Mouse (Mus musculus) kidney, postnatal 36 days (tissue): ENCODE results near the gene Dhdh.

Experiments used
- DNase-seq, 2 experiments: peaks; one replicate each; pipeline ENCODE4 v3.0.0; 2021 to 2022; ENCODE audit warnings: mixed read lengths in 2 of 2

The Dhdh gene

GRCm38 (mm10) chr7:45447325-45447990, 41.1 kb downstream of the Dhdh start:
- DNase-seq, result peak in 1 of 2 experiments; percentile 60

- no peak for DNase-seq
Observed at GRCm38 (mm10) chr7:45446589-45446988, 42.0 kb downstream of the Dhdh start.

- no peak for DNase-seq
Observed at GRCm38 (mm10) chr7:45443526-45444420, 44.8 kb downstream of the Dhdh start.

- peak; percentile 59 for DNase-seq
Observed at GRCm38 (mm10) chr7:45437521-45438276, 50.9 kb downstream of the Dhdh start, which contains the start of gene Ruvbl2. TSS of gene Ruvbl2 (minus strand) at chr7:45438096.

- no peak for DNase-seq
Observed at GRCm38 (mm10) chr7:45437046-45437445, 51.6 kb downstream of the Dhdh start.

- no peak for DNase-seq
Observed at GRCm38 (mm10) chr7:45436444-45436843, 52.2 kb downstream of the Dhdh start.

GRCm38 (mm10) chr7:45435038-45435437, 53.6 kb downstream of the Dhdh start:
- peak; percentile 49 for DNase-seq

- DNase-seq, result peak; percentile 100
Observed at GRCm38 (mm10) chr7:45434203-45435015, 54.2 kb downstream of the Dhdh start, which contains the start of gene Gys1. TSS of gene Gys1 (plus strand) at chr7:45434844.

GRCm38 (mm10) chr7:45433835-45434202, 54.8 kb downstream of the Dhdh start:
- no peak for DNase-seq

GRCm38 (mm10) chr7:45426556-45426955, 62.0 kb downstream of the Dhdh start:
- DNase-seq, result no peak

GRCm38 (mm10) chr7:45421194-45421593, 67.4 kb downstream of the Dhdh start:
- DNase-seq, result no peak
